Mouse (Mus musculus) forebrain, embryonic 11.5 days (tissue): Measurements from ENCODE around the gene Clic4. TPM values are rescaled to one million over a fixed set of nuclear protein-coding genes. Genes with fewer than 3 reads are reported as not detected.

Experiments used
- ATAC-seq: fragments of 200-750 bp; cut with Nextera tagmentation; replicated peaks from 2 replicates; pipeline ENCODE4 v1.8.0; 2017; ENCODE audit warnings: moderate TSS enrichment; ENCODE audit not compliant: low FRiP score
- DNase-seq: peaks from one replicate; pipeline ENCODE4 v3.0.0-alpha.2; 2017; ENCODE audit warnings: low spot score
- H3K27ac ChIP-seq: fragments of 300-500 bp; sonication (generic); 2 replicates; pipeline ENCODE4 v1.5.1; 2014; ENCODE audit warnings: low read depth, low read length
- H3K27me3 ChIP-seq: fragments of 300-500 bp; sonication (generic); 2 replicates; pipeline ENCODE4 v1.6.1; 2014; ENCODE audit warnings: mild to moderate bottlenecking, low read length, mixed read lengths; ENCODE audit not compliant: control insufficient read depth, insufficient read depth
- H3K36me3 ChIP-seq: fragments of 300-500 bp; sonication (generic); 2 replicates; pipeline ENCODE4 v1.6.1; 2014; ENCODE audit warnings: mild to moderate bottlenecking, low read length, moderate library complexity, mixed read lengths; ENCODE audit not compliant: control insufficient read depth, insufficient read depth
- H3K4me1 ChIP-seq: fragments of 300-500 bp; sonication (generic); replicated peaks from 2 replicates; pipeline ENCODE4 v1.6.1; 2014; ENCODE audit warnings: low read length, mixed read lengths; ENCODE audit not compliant: control insufficient read depth, insufficient read depth
- H3K4me2 ChIP-seq: fragments of 300-500 bp; sonication (generic); 2 replicates; pipeline ENCODE4 v1.6.1; 2014; ENCODE audit warnings: low read depth, mild to moderate bottlenecking, low read length, moderate library complexity, mixed read lengths; ENCODE audit not compliant: severe bottlenecking
- H3K4me3 ChIP-seq: fragments of 300-500 bp; sonication (generic); 2 replicates; pipeline ENCODE4 v1.5.1; 2014; ENCODE audit warnings: low read depth, low read length
- H3K9ac ChIP-seq: fragments of 300-500 bp; sonication (generic); 2 replicates; pipeline ENCODE4 v1.6.1; 2014; ENCODE audit warnings: low read length
- H3K9me3 ChIP-seq: fragments of 300-500 bp; sonication (generic); 2 replicates; pipeline ENCODE4 v1.6.1; 2016; ENCODE audit warnings: low read length, mixed read lengths; ENCODE audit not compliant: control insufficient read depth
- WGBS: fragments of 180-500 bp; shearing (Covaris S2); extraction: QIAGEN DNeasy Blood & Tissue Kit; methylation state at CpG from one replicate; pipeline ENCODE4 v1.1.7; 2014; 5-methylcytosine and 5-hydroxymethylcytosine counted together
- polyA plus RNA-seq: library from polyadenylated mRNA; unstranded; fragments of >200 nt; fragmentation: Nextera tagmentation; extraction: Ambion mirVana; gene quantifications from 2 replicates; pipeline ENCODE4 v1.2.1, GENCODE M21; 2014

The Clic4 gene
- polyA plus RNA-seq, 1 experiment from 2014 or later = 194 TPM

DNA sequence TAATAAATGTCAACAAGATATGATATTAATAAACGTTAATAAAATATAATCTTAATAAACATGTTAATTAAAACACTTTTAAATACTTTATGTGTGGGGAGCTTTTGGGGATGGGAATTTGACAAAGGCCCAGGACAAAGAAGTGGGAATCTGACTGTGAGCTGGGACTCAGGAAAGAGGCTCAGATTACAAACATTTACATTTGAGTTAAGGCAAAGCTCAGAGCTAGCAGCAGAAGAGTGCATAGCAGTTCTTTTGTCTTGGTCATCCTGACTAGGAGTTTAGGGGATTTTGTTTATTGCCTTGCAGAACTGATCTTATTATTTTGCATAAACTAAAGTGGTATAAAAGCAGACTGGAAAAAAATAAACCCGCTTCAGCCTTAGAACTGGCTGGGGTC, 20.8 kb downstream of the Clic4 start:
- no peaks in the 10 kb centered on the region; the same call in 1 of the 2 replicates for H3K9me3 ChIP-seq
- no peaks in the 10 kb centered on the region; the same call in 1 of the 2 replicates for H3K36me3 ChIP-seq
- 20% methylated on average over 2 of the region's 2 CpGs for WGBS
- H3K27ac ChIP-seq = no peak overlapping the region
- no peak overlapping the region for H3K4me3 ChIP-seq
- no peak for ATAC-seq
- H3K9ac ChIP-seq = no peak overlapping the region
- no peak for DNase-seq
- no peak overlapping the region for H3K4me2 ChIP-seq
- peaks cover 21% of the 10 kb centered on the region for H3K4me1 ChIP-seq
- H3K27me3 ChIP-seq = no peaks in the 10 kb centered on the region

DNA sequence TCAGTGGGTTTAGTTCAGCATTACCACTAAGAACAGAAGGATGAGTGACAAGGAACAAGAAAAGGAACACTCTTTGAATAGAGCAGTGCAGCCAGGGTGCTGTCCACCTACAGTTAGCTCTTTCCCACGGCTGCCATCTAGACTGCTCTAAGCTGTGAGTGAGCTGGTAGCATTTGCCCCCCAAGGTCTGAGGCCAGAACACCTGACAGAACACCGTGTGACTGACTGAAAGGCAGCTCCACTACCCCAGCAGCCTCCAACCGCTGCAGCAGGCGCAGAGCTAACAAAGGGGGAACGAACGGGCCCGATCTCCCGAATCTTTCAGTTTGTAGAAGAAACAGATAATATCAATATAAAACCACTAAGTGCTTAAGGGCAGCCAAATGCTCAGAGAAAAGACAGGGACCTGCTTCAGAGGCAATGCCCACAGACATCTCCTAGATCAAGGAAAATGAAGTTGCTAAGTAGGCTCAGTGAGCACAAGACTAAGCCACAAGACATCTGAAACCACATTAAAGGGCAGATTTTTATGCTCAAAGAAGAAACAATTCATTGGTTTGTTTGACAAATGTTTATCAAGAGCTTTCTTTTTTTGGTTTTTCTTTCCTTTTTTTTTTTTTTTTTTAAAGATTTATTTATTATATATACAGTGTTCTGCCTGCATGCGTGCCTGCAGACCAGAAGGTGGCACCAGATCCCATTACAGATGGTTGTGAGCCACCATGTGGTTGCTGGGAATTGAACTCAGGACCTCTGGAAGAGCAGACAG, 24.2 kb downstream of the Clic4 start:
- peaks cover 15% of the 10 kb centered on the region; the same call in 1 of the 2 replicates for H3K4me1 ChIP-seq
- no peaks in the 10 kb centered on the region; the same call in 1 of the 2 replicates for H3K36me3 ChIP-seq
- H3K9ac ChIP-seq = no peak overlapping the region
- H3K4me2 ChIP-seq = no peak overlapping the region
- ATAC-seq (no peak), DNase-seq (no peak)
- no peak overlapping the region for H3K4me3 ChIP-seq
- H3K27ac ChIP-seq = no peak overlapping the region
- no peaks in the 10 kb centered on the region; the same call in 1 of the 2 replicates for H3K9me3 ChIP-seq
- WGBS = 67% methylated on average over 9 of the region's 9 CpGs
- no peaks in the 10 kb centered on the region for H3K27me3 ChIP-seq

DNA sequence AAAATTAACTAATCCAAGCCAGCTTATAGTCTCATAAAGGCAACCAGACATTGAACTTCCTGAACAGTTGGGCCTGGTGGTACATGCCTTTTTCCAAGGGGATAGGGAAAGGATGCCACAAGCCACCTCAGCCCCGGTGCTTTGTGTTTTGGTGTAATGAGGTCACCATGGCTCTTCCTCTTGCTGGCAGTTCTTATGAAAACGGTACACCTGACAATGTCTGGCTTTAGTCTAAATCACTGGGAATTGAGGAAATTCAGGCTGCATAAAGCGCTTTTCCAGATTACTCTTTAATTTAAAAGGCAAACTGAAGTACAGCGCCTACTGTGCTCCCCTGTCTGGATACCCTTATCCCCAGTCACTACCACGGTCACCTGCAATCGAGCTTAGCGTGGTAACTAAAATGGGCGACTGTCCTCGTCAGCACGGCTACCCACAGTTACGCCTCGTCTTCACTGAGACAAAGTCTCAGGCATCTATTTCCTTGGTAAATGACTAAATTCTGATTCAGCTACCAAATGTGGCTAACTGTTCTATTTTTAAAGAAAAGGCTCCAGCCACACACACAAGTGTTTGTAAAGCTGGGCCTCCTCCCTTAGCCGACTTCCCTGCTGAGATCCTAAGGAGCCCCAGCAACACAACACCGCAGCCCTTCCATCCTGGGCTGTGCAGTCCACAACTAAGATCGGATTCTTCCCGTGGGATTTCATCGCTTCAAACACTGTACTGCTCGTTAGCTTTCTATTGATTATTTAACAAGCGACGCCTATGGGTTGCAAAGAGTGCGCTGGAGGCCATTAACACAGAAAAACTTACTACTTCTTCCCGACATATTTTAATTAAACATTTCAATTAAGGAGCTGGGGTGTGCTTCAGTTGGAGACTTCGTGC, 25.5 kb downstream of the Clic4 start:
- Histone ChIP-seq H3K9me3 (no peaks in the 10 kb centered on the region; the same call in 1 of the 2 replicates), H3K27me3 (no peaks in the 10 kb centered on the region), H3K4me2 (no peak overlapping the region), H3K9ac (no peak overlapping the region), H3K4me1 (peaks cover 10% of the 10 kb centered on the region; the same call in 1 of the 2 replicates), H3K36me3 (no peaks in the 10 kb centered on the region; the same call in 1 of the 2 replicates), H3K27ac (no peak overlapping the region), H3K4me3 (no peak overlapping the region)
- DNase-seq (no peak), ATAC-seq (no peak)
- 57% methylated on average over 23 of the region's 23 CpGs for WGBS

GRCm38 (mm10) chr4:135246444-135246843, 26.2 kb downstream of the Clic4 start:
- WGBS = 78% methylated on average over 2 of the region's 2 CpGs
- Histone ChIP-seq H3K36me3 (no peaks in the 10 kb centered on the region; the same call in 1 of the 2 replicates), H3K4me3 (no peak overlapping the region), H3K27ac (no peak overlapping the region), H3K9ac (no peak overlapping the region), H3K27me3 (no peaks in the 10 kb centered on the region), H3K4me1 (peaks cover 8% of the 10 kb centered on the region; the same call in 1 of the 2 replicates), H3K4me2 (no peak overlapping the region), H3K9me3 (no peaks in the 10 kb centered on the region; the same call in 1 of the 2 replicates)
- DNase-seq = no peak
- no peak for ATAC-seq

- Histone ChIP-seq H3K9ac (no peak overlapping the region), H3K27ac (no peak overlapping the region), H3K4me1 (peaks cover 8% of the 10 kb centered on the region; the same call in 1 of the 2 replicates), H3K27me3 (no peaks in the 10 kb centered on the region), H3K36me3 (no peaks in the 10 kb centered on the region; the same call in 1 of the 2 replicates), H3K4me2 (no peak overlapping the region), H3K4me3 (no peak overlapping the region), H3K9me3 (no peaks in the 10 kb centered on the region; the same call in 1 of the 2 replicates)
- WGBS = 92% methylated on average over 11 of the region's 11 CpGs
- DNase-seq (no peak), ATAC-seq (no peak)
Measured at GRCm38 (mm10) chr4:135245841-135246240, 26.8 kb downstream of the Clic4 start.

DNA sequence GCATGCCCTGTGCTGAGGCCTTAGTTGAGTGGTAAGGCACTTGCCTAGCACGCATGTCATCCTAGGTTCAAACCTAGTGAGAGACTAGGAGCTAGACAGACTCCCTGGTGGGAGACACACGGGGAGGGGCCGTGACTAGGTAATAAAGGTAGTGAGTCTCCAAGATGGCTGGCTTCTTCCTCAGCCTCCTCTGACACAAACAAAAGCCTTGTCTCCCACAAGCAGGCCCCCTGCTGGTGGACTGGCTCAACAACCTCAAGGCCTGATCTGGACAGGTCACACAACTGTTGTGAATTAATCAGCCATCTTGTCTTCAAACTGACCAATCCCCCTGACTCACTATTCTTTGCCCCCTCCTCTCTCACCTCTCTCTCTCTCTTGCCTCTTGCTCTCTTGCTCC, 28.3 kb downstream of the Clic4 start:
- WGBS = 91% methylated on average over 3 of the region's 3 CpGs
- no peak overlapping the region for H3K4me2 ChIP-seq
- no peak overlapping the region for H3K27ac ChIP-seq
- H3K9me3 ChIP-seq = no peaks in the 10 kb centered on the region; the same call in 1 of the 2 replicates
- no peak overlapping the region for H3K4me3 ChIP-seq
- ATAC-seq (no peak), DNase-seq (no peak)
- H3K9ac ChIP-seq = no peak overlapping the region
- H3K4me1 ChIP-seq = peaks cover 8% of the 10 kb centered on the region; the same call in 1 of the 2 replicates
- H3K36me3 ChIP-seq = no peaks in the 10 kb centered on the region; the same call in 1 of the 2 replicates
- no peaks in the 10 kb centered on the region for H3K27me3 ChIP-seq

GRCm38 (mm10) chr4:135242913-135243541, 29.6 kb downstream of the Clic4 start:
- H3K27me3 ChIP-seq = no peaks in the 10 kb centered on the region
- no peak overlapping the region for H3K9ac ChIP-seq
- no peak overlapping the region for H3K27ac ChIP-seq
- H3K4me1 ChIP-seq = peaks cover 8% of the 10 kb centered on the region; the same call in 1 of the 2 replicates
- no peak for ATAC-seq
- no peaks in the 10 kb centered on the region for H3K9me3 ChIP-seq
- no peak for DNase-seq
- H3K4me3 ChIP-seq = no peak overlapping the region
- H3K36me3 ChIP-seq = no peaks in the 10 kb centered on the region
- WGBS = 73% methylated on average over 7 of the region's 7 CpGs
- H3K4me2 ChIP-seq = no peak overlapping the region

GRCm38 (mm10) chr4:135242383-135242782, 30.2 kb downstream of the Clic4 start:
- Histone ChIP-seq H3K4me3 (no peak overlapping the region), H3K9ac (no peak overlapping the region), H3K27me3 (no peaks in the 10 kb centered on the region), H3K36me3 (no peaks in the 10 kb centered on the region), H3K4me1 (peaks cover 5% of the 10 kb centered on the region; the same call in 1 of the 2 replicates), H3K4me2 (no peak overlapping the region), H3K27ac (no peak overlapping the region), H3K9me3 (no peaks in the 10 kb centered on the region)
- DNase-seq (no peak), ATAC-seq (no peak)
- WGBS = 90% methylated on average over 5 of the region's 5 CpGs
